In genomic region chr5:114130698-114131520, GRCm38 (mm10) we compare ENCODE assay signal across 8 mouse cellular contexts. TPM values are rescaled to one million over a fixed set of nuclear protein-coding genes. Genes with fewer than 3 reads are reported as not detected.
DNase-seq lines count a peak whose midpoint lies in the region; ATAC-seq and TF ChIP-seq lines count a peak whose summit lies in the region.

No protein-coding gene starts in this region.

- H3K27me3 ChIP-seq in CH12.LX (replicated peaks), result no peaks in the 10 kb centered on the region
- no peaks in the 10 kb centered on the region for H3K27me3 ChIP-seq in forebrain, embryonic 10.5 days (ENCODE audit: poor library complexity, severe bottlenecking)
- no peaks in the 10 kb centered on the region for H3K27me3 ChIP-seq in heart, embryonic 15.5 days
- no peaks in the 10 kb centered on the region for H3K27me3 ChIP-seq in liver, embryonic 13.5 days
- no peaks in the 10 kb centered on the region for H3K27me3 ChIP-seq in stomach, embryonic 14.5 days (ENCODE audit: control insufficient read depth, insufficient read depth, low read length)

- peaks cover 11 to 34% of the 10 kb centered on the region in 2 experiments for H3K36me3 ChIP-seq in CH12.LX (replicated peaks in 1 of 2; ENCODE audit: control insufficient read depth in 1 of 2, insufficient read depth in 1 of 2, low read length in 1 of 2)
- H3K36me3 ChIP-seq in forebrain, embryonic 10.5 days (replicated peaks), result peaks cover 48% of the 10 kb centered on the region
- no peaks in the 10 kb centered on the region for H3K36me3 ChIP-seq in heart, embryonic 15.5 days
- H3K36me3 ChIP-seq in liver, embryonic 13.5 days, result peaks cover 18% of the 10 kb centered on the region
- H3K36me3 ChIP-seq in stomach, embryonic 14.5 days (ENCODE audit: control insufficient read depth, insufficient read depth, low read length), result peaks cover 2% of the 10 kb centered on the region; the same call in 1 of the 2 replicates

- H3K4me1 ChIP-seq in CH12.LX (ENCODE audit: control insufficient read depth in 1 of 2, insufficient read depth in 2 of 2), result peaks cover 13 to 61% of the 10 kb centered on the region in 2 experiments
- H3K4me1 ChIP-seq in forebrain, embryonic 10.5 days, result peaks cover 67% of the 10 kb centered on the region
- H3K4me1 ChIP-seq in heart, embryonic 15.5 days (replicated peaks), result peaks cover 48% of the 10 kb centered on the region
- H3K4me1 ChIP-seq in liver, embryonic 13.5 days (replicated peaks), result peaks cover 77% of the 10 kb centered on the region
- H3K4me1 ChIP-seq in stomach, embryonic 14.5 days (ENCODE audit: control insufficient read depth, insufficient read depth, low read length), result peaks cover 21% of the 10 kb centered on the region

- H3K9ac ChIP-seq in CH12.LX (ENCODE audit: insufficient read depth, low read depth), result peak overlapping the region; percentile 45
- peak overlapping the region; percentile 76 for H3K9ac ChIP-seq in heart, embryonic 15.5 days
- H3K9ac ChIP-seq in liver, embryonic 13.5 days, result peak overlapping the region; percentile 72
- peak overlapping the region; percentile 50 for H3K9ac ChIP-seq in stomach, embryonic 14.5 days (replicated peaks; ENCODE audit: low read depth, low read length)

- H3K27ac ChIP-seq in CH12.LX (ENCODE audit: insufficient read depth, low read depth), result peak overlapping the region; percentile 81
- H3K27ac ChIP-seq in forebrain, embryonic 10.5 days, result peak overlapping the region; percentile 91
- H3K27ac ChIP-seq in heart, embryonic 15.5 days, result peak overlapping the region; percentile 91
- peak overlapping the region; percentile 66 for H3K27ac ChIP-seq in liver, embryonic 13.5 days
- peak overlapping the region; percentile 73 for H3K27ac ChIP-seq in stomach, embryonic 14.5 days (ENCODE audit: low read length)

- dilution Hi-C loops in CH12.LX (cut with MboI; ENCODE audit: extremely low pct_ligation_motif_present, extremely low pct_unique_long_range_greater_than_20kb, low sequenced_read_pairs), result no loop called here

- TF ChIP-seq POLR2A in CH12.LX (IDR thresholded peaks at IDR 0.05; ENCODE audit: low read depth, low read length), result peak; percentile 48; the same call in 1 of the 2 replicates

- H3K79me2 ChIP-seq in CH12.LX (replicated peaks; ENCODE audit: control insufficient read depth, extremely low read depth, insufficient read depth, poor library complexity, severe bottlenecking), result peaks cover 9% of the 10 kb centered on the region

- WGBS in forebrain, embryonic 10.5 days, result under 1% methylated on average over 87 of the region's 87 CpGs
- under 1% methylated on average over 87 of the region's 87 CpGs for WGBS in heart, embryonic 15.5 days
- WGBS in liver, embryonic 13.5 days (ENCODE audit: insufficient replicate concordance), result under 1% methylated on average over 85 of the region's 87 CpGs
- WGBS in stomach, embryonic 14.5 days, result under 1% methylated on average over 86 of the region's 87 CpGs

- peak; percentile 87 for DNase-seq in CH12.LX (ENCODE audit: extremely low read depth)
- DNase-seq in c-Kit-positive CD71-negative TER-119-negative erythroid progenitor cells, embryonic 14.5 days (ENCODE audit: low read depth), result peak; percentile 79
- peak; percentile 94 for DNase-seq in forebrain, embryonic 10.5 days (ENCODE audit: extremely low spot score, low spot score)
- DNase-seq in kidney, postnatal 25 days, result peak; percentile 96 to 97
- DNase-seq in liver, embryonic 13.5 days, result peak; percentile 88
- DNase-seq in natural killer cell, adult 2 months (ENCODE audit: low spot score in 2 of 2), result peak; percentile 90 to 92

- TF ChIP-seq CTCF in CH12.LX (conservative IDR thresholded peaks at IDR 0.05 in 1 of 2, IDR thresholded peaks at IDR 0.05 in 1 of 2; ENCODE audit: low read depth in 2 of 2, low read length in 2 of 2), result no peak

- ATAC-seq in heart, embryonic 15.5 days (replicated peaks; ENCODE audit: insufficient number of reproducible peaks, insufficient read depth, low FRiP score, low read depth), result peak; percentile 92
- peak; percentile 92 for ATAC-seq in liver, embryonic 13.5 days (ENCODE audit: low read depth)
- ATAC-seq in stomach, embryonic 14.5 days (ENCODE audit: insufficient number of reproducible peaks, insufficient read depth, low FRiP score, low read depth), result peak; percentile 96

- no peak for TF ChIP-seq EP300 in CH12.LX (IDR thresholded peaks at IDR 0.05; ENCODE audit: low read length)

- H3K9me3 ChIP-seq in CH12.LX (replicated peaks; ENCODE audit: low read length), result no peaks in the 10 kb centered on the region
- H3K9me3 ChIP-seq in forebrain, embryonic 10.5 days, result no peaks in the 10 kb centered on the region
- H3K9me3 ChIP-seq in heart, embryonic 15.5 days (replicated peaks), result no peaks in the 10 kb centered on the region
- no peaks in the 10 kb centered on the region for H3K9me3 ChIP-seq in liver, embryonic 13.5 days (replicated peaks)
- H3K9me3 ChIP-seq in stomach, embryonic 14.5 days (ENCODE audit: control insufficient read depth, low read depth, low read length), result no peaks in the 10 kb centered on the region

- peak overlapping the region; percentile 56 to 90 (median 63) for H3K4me3 ChIP-seq in CH12.LX (replicated peaks in 1 of 3; ENCODE audit: low read depth in 2 of 3, low read length in 2 of 3, poor library complexity in 1 of 3)
- peak overlapping the region; percentile 93 for H3K4me3 ChIP-seq in forebrain, embryonic 10.5 days
- peak overlapping the region; percentile 72 for H3K4me3 ChIP-seq in heart, embryonic 15.5 days
- peak overlapping the region; percentile 80 for H3K4me3 ChIP-seq in liver, embryonic 13.5 days (replicated peaks)
- H3K4me3 ChIP-seq in stomach, embryonic 14.5 days (ENCODE audit: low read depth, low read length), result peak overlapping the region; percentile 83

- in situ Hi-C loops in CH12.LX (cut with MboI; ENCODE audit: low pct_ligation_motif_present, low pct_unique_long_range_greater_than_20kb, low sequenced_read_pairs), result loop anchor here (5.0 kb wide), 1 partner anchor 79 kb away; no protein-coding TSS in a partner anchor

- H3K4me2 ChIP-seq in CH12.LX (ENCODE audit: insufficient read depth, low read depth, poor library complexity, severe bottlenecking), result peak overlapping the region; percentile 65
- H3K4me2 ChIP-seq in heart, embryonic 15.5 days, result peak overlapping the region; percentile 97
- peak overlapping the region; percentile 99 for H3K4me2 ChIP-seq in liver, embryonic 13.5 days
- H3K4me2 ChIP-seq in stomach, embryonic 14.5 days (replicated peaks; ENCODE audit: low read depth, low read length), result peak overlapping the region; percentile 94

- no peak for TF ChIP-seq RAD21 in CH12.LX (IDR thresholded peaks at IDR 0.05; ENCODE audit: low read depth, low read length)

TF ChIP-seq in CH12.LX, 34 proteins besides CTCF, POLR2A, EP300 and RAD21 (continues in another document):
- TF ChIP-seq IRF4 (IDR thresholded peaks at IDR 0.05; ENCODE audit: low read depth, low read length) (no peak), SIN3A (IDR thresholded peaks at IDR 0.05; ENCODE audit: low read length) (peak; percentile 99), MXI1 (IDR thresholded peaks at IDR 0.05; ENCODE audit: low read depth, low read length) (peak; percentile 99), SMC3 (IDR thresholded peaks at IDR 0.05; ENCODE audit: low read depth, low read length) (no peak), CHD1 (IDR thresholded peaks at IDR 0.05; ENCODE audit: low read depth, low read length) (no peak), GABPA (IDR thresholded peaks at IDR 0.05; ENCODE audit: insufficient replicate concordance, low read depth, low read length) (no peak), BHLHE40 (IDR thresholded peaks at IDR 0.05; ENCODE audit: low read depth, low read length) (no peak), NELFE (IDR thresholded peaks at IDR 0.05; ENCODE audit: low read depth, low read length) (0 out of 2 replicates have a peak, but pooled peaks have one; percentile 0), PAX5 (IDR thresholded peaks at IDR 0.05; ENCODE audit: low read length) (no peak)

RNA-seq across cellular contexts. Expression of gene Ung, which starts 0.7 kb away (rescaled TPM):
- total RNA-seq in CH12.LX (2012; rRNA removed) (39.1 and 53.4 TPM in 2 replicates), CH12.LX (2014; rRNA removed) (43.5 and 51.9 TPM in 2 replicates)
- 83.3 and 91.9 TPM in 2 replicates for polyA plus RNA-seq in CH12.LX (2012; ENCODE audit: insufficient read length, low read depth)
- 88.2 and 88.6 TPM in 2 replicates for polyA plus RNA-seq in forebrain, embryonic 10.5 days (2016; fragmentation: Nextera tagmentation; extraction: Ambion mirVana)
- polyA plus RNA-seq in heart, embryonic 15.5 days (2015; fragmentation: Nextera tagmentation; extraction: Ambion mirVana), result 37.3 and 41.9 TPM in 2 replicates
- 28.9 and 31.9 TPM in 2 replicates for polyA plus RNA-seq in liver, embryonic 13.5 days (2015; fragmentation: Nextera tagmentation; extraction: Ambion mirVana)
- 24.1 and 28.8 TPM in 2 replicates for polyA plus RNA-seq in stomach, embryonic 14.5 days (2014; fragmentation: Nextera tagmentation; extraction: Ambion mirVana)

RNA-seq across cellular contexts. Expression of gene Alkbh2, which starts 2.9 kb away (rescaled TPM):
- 35.0 and 35.7 TPM in 2 replicates for total RNA-seq in CH12.LX (2012; rRNA removed)
- 34.4 TPM in 2 replicates for total RNA-seq in CH12.LX (2014; rRNA removed)
- polyA plus RNA-seq in CH12.LX (2012; ENCODE audit: insufficient read length, low read depth), result 39.3 and 41.4 TPM in 2 replicates
- polyA plus RNA-seq in forebrain, embryonic 10.5 days (2016; fragmentation: Nextera tagmentation; extraction: Ambion mirVana), result 12.8 and 13.6 TPM in 2 replicates
- 7.8 and 7.9 TPM in 2 replicates for polyA plus RNA-seq in heart, embryonic 15.5 days (2015; fragmentation: Nextera tagmentation; extraction: Ambion mirVana)
- 4.5 and 5.1 TPM in 2 replicates for polyA plus RNA-seq in liver, embryonic 13.5 days (2015; fragmentation: Nextera tagmentation; extraction: Ambion mirVana)
- 9.6 and 10.0 TPM in 2 replicates for polyA plus RNA-seq in stomach, embryonic 14.5 days (2014; fragmentation: Nextera tagmentation; extraction: Ambion mirVana)

RNA-seq across cellular contexts. Expression of gene Acacb, which starts 15.4 kb away (rescaled TPM):
- total RNA-seq in CH12.LX (2012; rRNA removed) (3.9 and 6.2 TPM in 2 replicates), CH12.LX (2014; rRNA removed) (13.4 and 14.1 TPM in 2 replicates)
- polyA plus RNA-seq in CH12.LX (2012; ENCODE audit: insufficient read length, low read depth), result 16.3 and 17.0 TPM in 2 replicates
- polyA plus RNA-seq in forebrain, embryonic 10.5 days (2016; fragmentation: Nextera tagmentation; extraction: Ambion mirVana), result 2.5 TPM in 2 replicates
- 11.3 and 12.2 TPM in 2 replicates for polyA plus RNA-seq in heart, embryonic 15.5 days (2015; fragmentation: Nextera tagmentation; extraction: Ambion mirVana)
- 0.28 and 0.56 TPM in 2 replicates for polyA plus RNA-seq in liver, embryonic 13.5 days (2015; fragmentation: Nextera tagmentation; extraction: Ambion mirVana)
- polyA plus RNA-seq in stomach, embryonic 14.5 days (2014; fragmentation: Nextera tagmentation; extraction: Ambion mirVana), result 2.5 and 3.3 TPM in 2 replicates

RNA-seq across cellular contexts. Expression of gene Svop, which starts 39.5 kb away (rescaled TPM):
- total RNA-seq in CH12.LX (2012; rRNA removed) (0.38 and 1.1 TPM in 2 replicates), CH12.LX (2014; rRNA removed) (0.20 and 0.31 TPM in 2 replicates)
- polyA plus RNA-seq in CH12.LX (2012; ENCODE audit: insufficient read length, low read depth), result 0.40 and 0.51 TPM in 2 replicates
- polyA plus RNA-seq in forebrain, embryonic 10.5 days (2016; fragmentation: Nextera tagmentation; extraction: Ambion mirVana), result 3.2 and 5.4 TPM in 2 replicates
- 0.53 TPM in 1 of 2 replicates, not detected in the other for polyA plus RNA-seq in heart, embryonic 15.5 days (2015; fragmentation: Nextera tagmentation; extraction: Ambion mirVana)
- polyA plus RNA-seq in liver, embryonic 13.5 days (2015; fragmentation: Nextera tagmentation; extraction: Ambion mirVana), result 0.05 TPM in 1 of 2 replicates, not detected in the other
- 2.9 and 3.0 TPM in 2 replicates for polyA plus RNA-seq in stomach, embryonic 14.5 days (2014; fragmentation: Nextera tagmentation; extraction: Ambion mirVana)

Comparison
In these comparisons a context has a peak if more than half of its experiments do, and no peak if none do; other contexts are left out.
1. Peak in every context shown above with its lines: DNase-seq, ATAC-seq, H3K4me3 ChIP-seq and H3K27ac ChIP-seq.